Mouse (Mus musculus) neural tube, embryonic 11.5 days (tissue): ENCODE data around the gene AF067061. TPM values are rescaled to one million over a fixed set of nuclear protein-coding genes. Genes with fewer than 3 reads are reported as not detected.

Experiments used
- polyA plus RNA-seq: library from polyadenylated mRNA; unstranded; fragments of >200 nt; fragmentation: Nextera tagmentation; extraction: Ambion mirVana; gene quantifications from 2 replicates; pipeline ENCODE4 v1.2.1, GENCODE M21; 2014

AF067061 gene
- polyA plus RNA-seq, 1 experiment from 2014 or later: not detected

Other genes with a start within 250 kb of the AF067061 start
- gene Gm36079, start 236.1 kb upstream of the AF067061 start, polyA plus RNA-seq: not detected in 2 replicates
- gene Gm21188, start 210.9 kb upstream of the AF067061 start, polyA plus RNA-seq: not detected in 2 replicates
- gene Gm20767, start 122.9 kb upstream of the AF067061 start, polyA plus RNA-seq: not detected in 2 replicates
- gene Gm21818, start 90.7 kb upstream of the AF067061 start, polyA plus RNA-seq: not detected in 2 replicates
- not detected in 2 replicates for gene Gm21762, start 47.2 kb upstream of the AF067061 start, polyA plus RNA-seq
- gene Gm21731, start 24.0 kb upstream of the AF067061 start, polyA plus RNA-seq: not detected in 2 replicates
- gene BC147527, start 37.3 kb downstream of the AF067061 start, polyA plus RNA-seq: not detected in 2 replicates
- gene Tcstv3, start 53.8 kb downstream of the AF067061 start, polyA plus RNA-seq: not detected in 2 replicates